Mouse (Mus musculus) small intestine, adult 2 months (tissue): ENCODE measurements around the gene Rbms3.

Source experiments
- CTCF ChIP-seq: fragments of 200-500 bp; IDR thresholded peaks from 2 replicates; pipeline ENCODE4 v1.5.1; 2012; ENCODE audit warnings: low read depth, mild to moderate bottlenecking, control low read depth, inconsistent platforms, low read length, moderate library complexity, mixed read lengths; ENCODE audit not compliant: insufficient replicate concordance, insufficient read length; ENCODE audit errors: extremely low read depth
- POLR2A ChIP-seq: fragments of 200-500 bp; IDR thresholded peaks from 2 replicates; pipeline ENCODE4 v1.6.1; 2012; ENCODE audit warnings: low read depth, mild to moderate bottlenecking, control low read depth, inconsistent platforms, low read length, moderate library complexity

GRCm38 (mm10) chr9:117016605-117017319, 613.0 kb downstream of the Rbms3 start:
- TF ChIP-seq POLR2A (no peak), CTCF (no peak)
